Mouse (Mus musculus): Measurements from ENCODE around the gene Mgat3. TPM values are rescaled to one million over a fixed set of nuclear protein-coding genes. Genes with fewer than 3 reads are reported as not detected.

Gene Mgat3
- polyA plus RNA-seq, 1 experiment from 2014 or later, result 14.6 TPM

DNA sequence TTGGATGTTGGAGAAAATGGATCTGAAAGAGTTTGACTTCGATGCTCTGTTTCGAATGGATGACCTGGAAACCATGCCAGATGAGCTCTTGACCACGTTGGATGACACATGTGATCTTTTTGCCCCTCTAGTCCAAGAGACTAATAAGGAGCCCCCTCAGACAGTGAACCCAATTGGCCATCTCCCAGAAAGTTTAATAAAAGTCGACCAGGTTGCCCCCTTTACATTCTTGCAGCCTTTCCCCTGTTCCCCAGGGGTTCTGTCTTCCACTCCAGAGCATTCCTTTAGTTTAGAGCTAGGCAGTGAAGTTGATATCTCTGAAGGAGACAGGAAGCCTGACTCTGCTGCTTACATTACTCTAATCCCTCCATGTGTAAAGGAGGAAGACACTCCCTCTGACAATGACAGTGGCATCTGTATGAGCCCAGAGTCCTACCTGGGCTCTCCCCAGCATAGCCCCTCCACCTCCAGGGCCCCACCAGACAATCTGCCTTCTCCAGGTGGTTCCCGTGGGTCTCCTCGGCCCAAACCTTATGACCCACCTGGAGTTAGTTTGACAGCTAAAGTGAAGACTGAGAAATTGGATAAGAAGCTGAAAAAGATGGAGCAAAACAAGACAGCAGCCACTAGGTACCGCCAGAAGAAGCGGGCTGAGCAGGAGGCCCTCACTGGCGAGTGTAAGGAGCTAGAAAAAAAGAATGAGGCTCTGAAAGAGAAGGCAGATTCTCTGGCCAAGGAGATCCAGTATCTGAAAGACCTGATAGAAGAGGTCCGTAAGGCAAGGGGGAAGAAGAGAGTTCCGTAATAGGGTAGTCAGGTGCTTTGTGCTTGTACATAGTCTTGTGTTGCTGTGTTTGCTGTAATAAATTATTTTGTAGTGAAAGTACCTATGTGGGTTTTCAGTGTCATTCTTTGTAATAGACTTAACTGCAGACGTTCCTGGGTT lies 83.4 kb downstream of the Mgat3 start:
- ATAC-seq (ENCODE audit: low read depth), result no peak
- Histone ChIP-seq H3K9ac (peak overlapping the region; percentile 100), H3K4me3 (peak overlapping the region; percentile 100), H3K4me2 (peak overlapping the region; percentile 100), H3K9me3 (no peaks in the 10 kb centered on the region), H3K36me3 (peaks cover 52% of the 10 kb centered on the region), H3K27me3 (no peaks in the 10 kb centered on the region), H3K27ac (replicated peaks) (peak overlapping the region; percentile 99), H3K4me1 (replicated peaks) (peaks cover 37% of the 10 kb centered on the region)
- 71% methylated on average over 12 of the region's 12 CpGs for WGBS

DNA sequence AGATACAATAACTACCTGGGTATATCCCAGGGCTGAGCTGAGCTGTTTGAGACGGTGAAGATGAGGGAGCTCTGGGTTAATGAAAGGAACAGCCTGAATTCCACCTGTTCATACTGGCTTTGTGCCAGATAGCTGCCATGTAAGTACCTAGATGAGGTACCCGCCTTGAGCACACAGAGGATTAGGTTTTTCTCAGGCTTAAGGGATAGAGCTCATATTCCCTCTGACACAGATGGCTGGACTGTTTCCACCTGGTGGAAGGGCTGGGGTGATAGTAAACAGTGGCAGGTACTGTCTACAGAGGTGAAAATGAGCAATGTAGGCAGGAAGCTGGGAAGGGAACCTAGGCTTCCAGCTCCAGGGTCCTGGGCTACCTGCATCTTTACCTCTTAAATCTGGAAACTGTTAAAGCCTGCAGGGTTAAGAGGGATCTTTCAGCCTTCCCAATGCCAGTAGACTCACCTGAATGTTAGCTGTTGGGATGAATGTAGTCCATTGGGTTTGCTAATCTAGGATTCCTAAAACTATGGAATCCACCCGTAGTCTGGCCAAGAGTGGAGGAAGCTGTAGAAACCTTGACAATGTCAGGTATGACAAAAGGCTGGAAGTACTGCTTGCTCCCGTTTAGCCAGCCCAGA lies 84.2 kb downstream of the Mgat3 start:
- peak overlapping the region; percentile 99 for H3K27ac ChIP-seq (replicated peaks)
- WGBS, result 37% methylated on average over 4 of the region's 4 CpGs
- H3K9me3 ChIP-seq, result no peaks in the 10 kb centered on the region
- no peak for ATAC-seq (ENCODE audit: low read depth)
- peak overlapping the region; percentile 100 for H3K4me2 ChIP-seq
- peak overlapping the region; percentile 100 for H3K4me3 ChIP-seq
- peaks cover 48% of the 10 kb centered on the region for H3K36me3 ChIP-seq
- H3K27me3 ChIP-seq, result no peaks in the 10 kb centered on the region
- H3K9ac ChIP-seq, result peak overlapping the region; percentile 100
- peaks cover 44% of the 10 kb centered on the region for H3K4me1 ChIP-seq (replicated peaks)

DNA sequence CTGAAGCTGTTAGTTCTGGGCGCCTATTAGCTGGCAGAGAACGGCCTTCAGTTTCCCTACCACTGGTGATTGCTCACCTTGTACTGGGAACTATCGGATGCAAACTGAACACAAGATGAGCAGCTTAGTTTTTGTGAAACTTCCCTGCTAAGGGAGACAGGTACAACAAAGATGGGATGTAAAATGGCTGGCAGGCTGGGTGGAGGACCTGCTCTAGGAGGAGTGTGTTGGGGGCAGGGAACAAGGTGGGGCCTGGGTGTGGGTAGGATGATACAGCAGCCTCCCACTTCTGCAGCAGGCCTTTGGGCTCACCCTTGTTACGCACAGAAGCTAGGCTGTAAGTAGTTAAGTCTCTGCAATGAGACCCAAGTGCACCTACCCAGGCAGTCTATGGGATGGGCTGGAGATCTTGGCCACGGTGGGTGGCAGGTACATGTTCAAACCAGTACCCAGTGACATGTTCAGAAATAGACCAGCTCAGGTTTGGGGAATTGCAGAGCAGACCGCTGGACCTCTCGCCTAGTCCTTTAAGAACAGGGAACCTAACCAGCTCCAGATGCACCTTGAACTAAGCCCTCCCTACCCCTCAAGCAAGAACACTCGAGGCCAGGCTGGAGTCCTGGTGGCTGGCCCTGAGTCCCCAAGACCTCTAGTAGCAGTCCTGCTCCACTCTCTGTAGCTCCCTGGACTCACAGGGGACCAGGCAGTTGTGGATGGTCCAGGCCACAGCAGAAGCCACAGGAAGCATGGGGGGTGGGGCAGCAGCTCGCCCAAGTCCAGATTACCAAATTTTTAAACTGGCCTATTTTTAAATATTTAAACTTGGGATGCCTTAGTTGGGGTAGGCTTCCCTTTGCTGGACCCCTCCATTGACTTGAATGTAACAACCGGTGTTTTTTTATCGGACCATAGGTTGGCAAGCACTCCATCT lies 85.0 kb downstream of the Mgat3 start:
- Histone ChIP-seq H3K9ac (peak overlapping the region; percentile 43; the same call in 1 of the 2 replicates), H3K4me2 (peak overlapping the region; percentile 100), H3K36me3 (peaks cover 48% of the 10 kb centered on the region), H3K27me3 (no peaks in the 10 kb centered on the region), H3K4me3 (0 out of 2 replicates have a peak overlapping the region, but pooled peaks have one; percentile 100), H3K27ac (replicated peaks) (peak overlapping the region; percentile 99), H3K4me1 (replicated peaks) (peaks cover 50% of the 10 kb centered on the region), H3K9me3 (no peaks in the 10 kb centered on the region)
- ATAC-seq (ENCODE audit: low read depth), result no peak
- 72% methylated on average over 11 of the region's 11 CpGs for WGBS

DNA sequence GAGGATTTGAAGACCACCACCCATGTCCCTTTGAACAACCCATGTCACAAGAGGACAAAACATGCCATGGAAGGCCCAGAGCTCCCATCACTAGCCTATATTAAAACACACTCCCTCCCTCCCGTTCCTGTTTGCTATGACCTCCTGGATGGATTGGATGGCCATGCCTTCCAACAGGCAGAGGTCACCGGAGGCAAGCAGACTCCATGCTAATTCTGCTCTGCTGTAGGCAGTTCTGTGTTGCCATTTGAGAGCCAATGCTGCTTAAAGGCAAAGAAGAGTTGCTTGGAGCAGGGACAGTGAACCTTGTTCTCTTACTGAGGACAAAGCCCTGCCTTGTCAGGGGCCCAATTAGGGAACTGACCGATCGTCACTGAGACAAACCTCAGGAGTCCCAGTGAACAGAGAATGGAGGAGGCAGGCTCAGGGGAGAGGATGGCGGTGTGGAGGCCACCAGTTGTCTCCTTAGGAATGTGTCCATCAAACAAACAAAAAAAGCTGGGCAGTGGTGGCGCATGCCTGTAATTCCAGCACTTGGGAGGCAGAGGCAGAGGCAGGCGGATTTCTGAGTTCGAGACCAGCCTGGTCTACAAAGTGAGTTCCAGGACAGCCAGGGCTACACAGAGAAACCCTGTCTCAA lies 86.0 kb downstream of the Mgat3 start:
- no peak overlapping the region for H3K9ac ChIP-seq
- H3K9me3 ChIP-seq, result no peaks in the 10 kb centered on the region
- no peaks in the 10 kb centered on the region for H3K27me3 ChIP-seq
- H3K36me3 ChIP-seq, result peaks cover 48% of the 10 kb centered on the region
- no peak overlapping the region for H3K4me3 ChIP-seq
- 65% methylated on average over 8 of the region's 8 CpGs for WGBS
- H3K4me2 ChIP-seq, result no peak overlapping the region
- ATAC-seq (ENCODE audit: low read depth), result no peak
- H3K4me1 ChIP-seq (replicated peaks), result peaks cover 46% of the 10 kb centered on the region
- 0 out of 2 replicates have a peak overlapping the region, but pooled peaks have one; percentile 15 for H3K27ac ChIP-seq (replicated peaks)

DNA sequence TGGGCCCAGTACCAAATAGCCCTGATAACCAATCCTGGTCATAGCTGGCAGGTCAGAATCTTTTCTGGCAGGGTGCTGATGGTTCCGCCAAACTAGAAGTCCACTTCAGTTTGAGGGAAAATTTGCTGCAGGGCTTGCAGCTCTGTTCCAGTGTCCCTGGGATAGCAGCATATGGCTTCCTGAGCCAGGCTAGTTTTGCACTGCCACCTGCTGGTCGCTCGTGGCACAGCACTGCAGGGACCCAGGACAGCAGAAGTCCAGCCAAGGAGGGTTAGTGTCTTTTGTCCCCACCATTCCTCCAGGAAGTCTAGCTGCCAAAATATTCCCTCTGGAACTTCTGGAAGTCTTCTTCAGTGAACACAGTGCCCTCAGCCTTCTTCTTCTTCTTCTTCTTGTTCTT lies 87.2 kb downstream of the Mgat3 start:
- ATAC-seq (ENCODE audit: low read depth), result no peak
- 18% methylated on average over 3 of the region's 3 CpGs for WGBS
- no peak overlapping the region for H3K4me2 ChIP-seq
- peaks cover 48% of the 10 kb centered on the region for H3K4me1 ChIP-seq (replicated peaks)
- peaks cover 48% of the 10 kb centered on the region for H3K36me3 ChIP-seq
- H3K9me3 ChIP-seq, result no peaks in the 10 kb centered on the region
- no peak overlapping the region for H3K4me3 ChIP-seq
- 0 out of 2 replicates have a peak overlapping the region, but pooled peaks have one; percentile 2 for H3K27ac ChIP-seq (replicated peaks)
- no peaks in the 10 kb centered on the region for H3K27me3 ChIP-seq
- no peak overlapping the region for H3K9ac ChIP-seq

DNA sequence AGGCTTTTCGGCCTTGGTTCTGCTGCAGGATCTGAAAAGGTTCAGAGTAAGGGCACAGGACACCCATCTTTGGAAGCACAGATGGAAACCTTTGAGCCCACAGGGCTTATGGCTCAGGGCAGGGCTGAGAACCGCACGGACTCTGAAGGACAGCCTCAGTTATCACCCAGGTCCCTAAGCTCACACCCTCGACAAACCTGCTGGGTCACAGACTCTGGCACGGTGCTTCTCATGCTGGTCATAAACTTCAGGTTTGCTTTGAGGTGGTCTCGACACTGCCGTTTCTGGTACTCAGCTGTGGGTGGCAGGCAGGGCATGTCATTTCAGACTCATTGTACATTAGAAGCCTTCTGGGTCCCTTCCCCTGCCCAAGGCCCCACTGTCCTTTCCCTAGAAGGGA lies 87.6 kb downstream of the Mgat3 start:
- ATAC-seq (ENCODE audit: low read depth), result no peak
- H3K27me3 ChIP-seq, result no peaks in the 10 kb centered on the region
- no peak overlapping the region for H3K4me2 ChIP-seq
- H3K9ac ChIP-seq, result no peak overlapping the region
- 83% methylated on average over 7 of the region's 7 CpGs for WGBS
- H3K9me3 ChIP-seq, result no peaks in the 10 kb centered on the region
- no peak overlapping the region for H3K27ac ChIP-seq (replicated peaks)
- no peak overlapping the region for H3K4me3 ChIP-seq
- peaks cover 48% of the 10 kb centered on the region for H3K4me1 ChIP-seq (replicated peaks)
- H3K36me3 ChIP-seq, result peaks cover 47% of the 10 kb centered on the region

DNA sequence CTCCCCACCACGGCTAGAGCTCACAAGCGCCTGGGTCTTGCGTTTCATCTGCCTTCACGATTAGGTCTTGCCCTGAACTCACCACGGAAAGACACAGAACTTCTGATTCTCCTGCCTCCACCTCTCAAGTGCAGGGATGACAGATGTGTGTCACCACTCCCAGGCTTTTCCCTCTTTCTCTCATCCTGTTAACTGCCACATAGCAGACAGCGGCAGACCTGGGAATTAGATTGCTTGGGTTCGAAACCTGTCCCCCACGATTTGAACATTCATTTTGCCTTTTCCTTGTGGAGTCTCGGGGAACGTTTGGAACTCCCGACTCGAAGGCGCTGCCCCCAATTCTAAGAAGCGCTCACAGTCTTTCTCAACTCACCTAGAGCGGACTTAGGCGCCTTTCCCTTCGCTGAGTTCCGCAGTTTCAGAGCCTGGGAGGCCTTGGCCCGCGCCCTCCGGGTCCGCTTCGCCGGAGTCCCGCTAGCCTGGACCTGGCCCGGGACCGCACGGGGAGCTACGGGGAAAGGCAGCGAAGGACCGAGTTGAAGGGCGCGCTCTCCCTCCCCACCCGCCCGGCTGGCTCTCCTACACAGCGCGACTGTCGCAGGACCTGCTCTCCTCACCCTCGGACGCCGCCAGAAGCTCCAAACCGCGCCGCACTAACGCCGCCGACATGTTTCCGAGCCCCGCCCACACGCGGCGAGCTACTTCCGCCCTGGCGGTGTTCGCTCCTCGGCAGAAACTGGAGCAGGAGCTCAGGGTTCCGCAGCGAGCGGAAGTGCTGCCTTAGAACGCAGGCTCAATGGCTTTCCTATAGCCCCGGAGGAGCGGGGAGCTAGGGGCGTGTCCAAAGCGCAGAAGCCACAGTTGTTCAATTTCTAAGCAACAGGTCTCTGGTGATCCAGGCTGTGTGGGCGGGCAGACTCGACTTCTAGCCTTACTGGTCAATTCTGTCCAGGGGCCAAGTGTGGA lies 90.4 kb downstream of the Mgat3 start, which contains the start of gene Rps19bp1:
Gene Rps19bp1 (minus strand): TSS at position 706 of the 966 bp plus-strand sequence.
- WGBS, result 2% methylated on average over 66 of the region's 66 CpGs
- peak within 1 kb of the TSS; percentile 86 for H3K9ac ChIP-seq
- H3K27ac ChIP-seq (replicated peaks), result peak within 1 kb of the TSS; percentile 65
- ATAC-seq (ENCODE audit: low read depth), result peak; percentile 86
- H3K27me3 ChIP-seq, result no peaks in the 10 kb centered on the region
- H3K36me3 ChIP-seq, result peaks cover 19% of the 10 kb centered on the region
- peak within 1 kb of the TSS; percentile 86 for H3K4me2 ChIP-seq
- H3K4me3 ChIP-seq, result peak within 1 kb of the TSS; percentile 91
- no peaks in the 10 kb centered on the region for H3K9me3 ChIP-seq
- peaks cover 23% of the 10 kb centered on the region for H3K4me1 ChIP-seq (replicated peaks)

Other genes with a start within 250 kb of the Mgat3 start
- 3.0 and 3.3 TPM in 2 replicates for gene Cbx7, start 202.6 kb upstream of the Mgat3 start, polyA plus RNA-seq (2015; fragmentation: Nextera tagmentation; extraction: Ambion mirVana)
- gene Pdgfb, start 158.7 kb upstream of the Mgat3 start, polyA plus RNA-seq (2015; fragmentation: Nextera tagmentation; extraction: Ambion mirVana), result 3.3 TPM in 2 replicates
- 27.2 and 36.0 TPM in 2 replicates for gene Syngr1, start 82.4 kb upstream of the Mgat3 start, polyA plus RNA-seq (2015; fragmentation: Nextera tagmentation; extraction: Ambion mirVana)
- 597 and 620 TPM in 2 replicates for gene Rpl3, start 81.9 kb upstream of the Mgat3 start, polyA plus RNA-seq (2015; fragmentation: Nextera tagmentation; extraction: Ambion mirVana)
- 35.9 and 38.9 TPM in 2 replicates for gene Tab1, start 40.6 kb upstream of the Mgat3 start, polyA plus RNA-seq (2015; fragmentation: Nextera tagmentation; extraction: Ambion mirVana)
- 37.8 and 39.1 TPM in 2 replicates for gene Mief1, start 60.3 kb downstream of the Mgat3 start, polyA plus RNA-seq (2015; fragmentation: Nextera tagmentation; extraction: Ambion mirVana)
- gene AC140267.1, start 62.1 kb downstream of the Mgat3 start, polyA plus RNA-seq (2015; fragmentation: Nextera tagmentation; extraction: Ambion mirVana), result 3.7 TPM in 1 of 2 replicates, not detected in the other
- 114 TPM in 2 replicates for gene Atf4, start 81.5 kb downstream of the Mgat3 start, polyA plus RNA-seq (2015; fragmentation: Nextera tagmentation; extraction: Ambion mirVana)
- gene Rps19bp1, start 90.6 kb downstream of the Mgat3 start, polyA plus RNA-seq (2015; fragmentation: Nextera tagmentation; extraction: Ambion mirVana), result 65.2 and 74.2 TPM in 2 replicates
- 0.23 and 0.24 TPM in 2 replicates for gene Cacna1i, start 113.5 kb downstream of the Mgat3 start, polyA plus RNA-seq (2015; fragmentation: Nextera tagmentation; extraction: Ambion mirVana)